Mouse (Mus musculus): Measurements from ENCODE around the gene Pik3cd.
"Not testable (repeated sequence)": the region's sequence is repeated elsewhere in the genome, so short reads cannot be mapped to it uniquely, and the experiment has no call there.

The Pik3cd gene

DNA sequence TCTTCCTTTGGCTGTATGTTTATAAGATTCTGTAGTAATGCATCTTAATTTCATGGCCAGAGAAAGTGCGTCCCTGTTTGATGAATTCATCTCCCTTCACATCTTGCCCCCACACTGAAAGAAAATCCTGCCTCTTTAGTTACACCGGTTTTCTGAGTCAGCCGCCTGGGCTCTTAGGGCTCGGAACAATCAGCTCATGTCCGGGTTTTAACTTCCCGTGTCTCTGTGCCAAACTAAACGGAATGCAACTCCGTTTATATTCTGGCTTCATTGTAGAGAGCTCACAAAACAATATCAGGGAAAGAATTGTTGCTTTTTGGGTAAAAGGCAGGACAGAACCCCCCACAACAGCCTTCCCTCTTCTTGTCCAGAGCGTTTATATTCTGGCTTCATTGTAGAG, 73.6 kb downstream of the Pik3cd start:
- in situ Hi-C loops (cut with MboI; ENCODE audit: low pct_unique_long_range_greater_than_20kb in 1 of 2, low sequenced_read_pairs in 2 of 2, unreplicated experiment in 1 of 2), result no loop called here

DNA sequence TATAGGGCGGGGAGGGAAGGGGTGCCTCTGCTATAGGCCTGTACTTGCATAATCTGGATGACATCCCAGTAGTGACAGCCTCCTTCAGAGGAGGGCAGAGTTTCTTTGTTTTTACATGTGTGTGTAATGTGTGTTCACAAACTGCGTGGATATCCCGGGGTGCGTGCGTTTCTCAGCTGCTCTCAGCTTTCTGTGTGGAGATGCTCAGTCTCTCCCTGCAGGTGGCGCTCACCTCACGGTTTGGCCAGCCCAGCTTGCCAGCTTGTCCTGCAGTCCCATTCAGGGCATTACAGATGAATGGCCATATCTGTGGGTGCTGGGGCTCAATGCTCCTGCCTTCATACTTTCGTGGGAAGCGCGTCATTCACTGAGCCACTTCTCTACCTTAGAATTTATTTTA, 74.0 kb downstream of the Pik3cd start:
- in situ Hi-C loops (cut with MboI; ENCODE audit: low pct_unique_long_range_greater_than_20kb in 1 of 2, low sequenced_read_pairs in 2 of 2, unreplicated experiment in 1 of 2), result no loop called here

DNA sequence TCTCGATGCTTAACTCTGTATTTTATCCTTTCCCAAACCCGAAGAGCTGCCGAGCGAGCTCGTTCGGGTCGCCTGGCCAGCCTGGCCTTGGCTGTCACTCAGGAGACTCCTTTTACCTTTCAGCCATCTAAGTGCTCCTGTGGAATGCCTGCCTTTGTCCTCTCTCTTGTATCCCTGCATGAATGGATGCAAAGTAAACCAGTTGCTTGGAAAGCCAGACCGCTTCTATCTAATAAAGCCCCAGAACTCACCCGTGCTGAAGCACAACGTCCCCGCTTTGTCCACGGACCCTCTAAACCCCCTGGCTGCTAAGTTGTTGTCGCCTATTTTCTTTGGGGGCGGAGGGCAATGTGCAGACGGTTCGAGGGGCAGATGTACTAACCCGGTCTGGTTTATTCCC, 75.6 kb downstream of the Pik3cd start:
- in situ Hi-C loops (cut with MboI; ENCODE audit: low pct_unique_long_range_greater_than_20kb in 1 of 2, low sequenced_read_pairs in 2 of 2, unreplicated experiment in 1 of 2), result no loop called here

DNA sequence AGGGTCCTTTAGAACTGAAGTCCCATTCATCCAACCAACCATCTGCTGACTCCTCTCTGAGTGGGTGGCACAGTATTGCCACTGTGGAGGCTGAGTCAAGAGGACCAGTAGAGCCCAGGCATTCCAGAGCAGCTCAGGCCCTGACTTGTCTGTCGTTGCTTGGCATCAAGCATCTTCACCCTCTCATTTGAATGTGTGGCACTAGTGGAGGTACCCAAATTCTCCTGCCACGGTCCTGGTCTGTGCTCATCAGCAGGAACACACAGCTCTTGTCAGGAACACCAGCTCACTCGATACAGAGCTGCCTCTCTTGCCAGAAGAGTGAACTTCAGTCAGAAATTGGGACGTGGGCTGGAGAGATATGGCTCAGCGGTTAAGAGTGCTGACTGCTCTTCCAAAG, 78.7 kb downstream of the Pik3cd start:
- in situ Hi-C loops (cut with MboI; ENCODE audit: low pct_unique_long_range_greater_than_20kb in 1 of 2, low sequenced_read_pairs in 2 of 2, unreplicated experiment in 1 of 2), result no loop called here

DNA sequence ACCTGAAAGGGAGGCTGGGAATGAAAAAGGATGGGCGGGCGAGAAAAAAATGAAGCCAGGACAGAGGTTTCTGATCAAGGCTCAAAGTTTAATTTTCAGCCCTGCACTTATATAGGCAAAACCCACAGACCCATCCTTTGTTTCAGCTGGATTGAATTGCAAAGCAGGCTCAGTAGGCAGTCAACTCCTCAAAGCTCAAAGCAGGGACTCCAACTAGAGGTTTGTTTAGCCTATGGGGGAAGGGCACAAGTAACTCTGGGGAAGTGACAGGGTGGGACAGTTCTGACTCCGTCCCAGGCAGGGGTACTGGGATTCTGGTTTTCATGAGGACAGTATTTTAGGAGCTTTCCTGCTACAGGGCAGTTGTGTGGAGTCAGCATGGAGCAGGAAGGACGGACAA, 81.1 kb downstream of the Pik3cd start:
- in situ Hi-C loops (cut with MboI; ENCODE audit: low pct_unique_long_range_greater_than_20kb in 1 of 2, low sequenced_read_pairs in 2 of 2, unreplicated experiment in 1 of 2), result no loop called here

DNA sequence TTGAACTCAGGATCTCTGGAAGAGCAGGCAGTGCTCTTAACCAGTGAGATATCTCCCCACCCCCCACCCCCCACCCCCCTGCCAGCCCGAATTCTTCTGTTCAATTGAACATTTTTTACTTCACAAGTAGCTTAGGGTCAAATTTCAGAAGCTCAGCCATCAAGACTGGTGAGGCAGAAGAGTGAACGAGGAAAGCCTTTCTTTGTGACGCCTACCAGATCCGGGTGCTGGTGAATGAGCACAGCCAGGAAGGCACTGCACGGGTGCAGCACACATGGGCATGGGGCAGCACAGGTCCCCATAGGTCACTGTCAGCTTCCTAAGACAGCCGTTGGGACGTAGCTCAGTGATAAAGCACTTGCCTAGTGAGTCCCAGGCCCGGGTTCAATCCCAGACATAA, 82.4 kb downstream of the Pik3cd start:
- in situ Hi-C loops (cut with MboI; ENCODE audit: low pct_unique_long_range_greater_than_20kb in 1 of 2, low sequenced_read_pairs in 2 of 2, unreplicated experiment in 1 of 2), result no loop called here

DNA sequence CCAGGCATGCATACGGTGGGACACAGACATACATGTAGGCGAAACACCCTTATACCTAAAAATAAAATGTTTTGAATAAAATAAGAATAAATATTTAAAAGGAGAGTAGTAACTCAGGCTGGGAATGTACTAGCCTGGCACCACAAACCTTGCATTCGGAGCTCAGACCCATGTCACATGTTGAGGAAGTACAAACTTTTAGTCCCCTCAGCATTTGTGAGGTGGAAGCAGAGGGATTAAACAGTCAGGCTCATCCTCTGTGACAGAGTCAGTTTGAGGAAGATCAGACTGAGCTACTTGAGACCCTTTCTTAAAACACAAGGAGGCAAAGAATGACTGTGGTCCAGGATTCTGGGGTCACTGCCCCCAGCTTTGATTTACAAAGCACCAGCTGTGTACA, 85.4 kb downstream of the Pik3cd start:
- in situ Hi-C loops (cut with MboI; ENCODE audit: low pct_unique_long_range_greater_than_20kb in 1 of 2, low sequenced_read_pairs in 2 of 2, unreplicated experiment in 1 of 2), result not testable (repeated sequence)

DNA sequence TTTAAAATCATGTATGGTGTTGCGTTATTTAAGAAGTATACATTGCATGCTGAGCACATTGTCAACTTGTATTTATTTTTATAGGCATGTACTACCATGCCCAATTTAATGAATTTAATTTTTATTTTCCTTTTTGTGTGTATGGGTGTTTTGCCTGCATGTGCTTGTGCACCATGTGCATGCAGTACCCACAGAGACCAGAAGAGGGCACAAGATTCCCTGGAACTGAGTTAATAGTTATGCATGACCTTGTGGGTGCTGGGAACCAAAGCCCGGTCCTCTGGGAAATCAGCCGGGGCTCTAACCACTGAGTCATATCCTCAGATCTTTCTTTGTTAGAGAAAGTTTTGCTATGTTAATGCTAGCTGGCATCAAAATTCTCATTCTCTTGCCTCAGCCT, 87.5 kb downstream of the Pik3cd start:
- in situ Hi-C loops (cut with MboI; ENCODE audit: low pct_unique_long_range_greater_than_20kb in 1 of 2, low sequenced_read_pairs in 2 of 2, unreplicated experiment in 1 of 2), result no loop called here

DNA sequence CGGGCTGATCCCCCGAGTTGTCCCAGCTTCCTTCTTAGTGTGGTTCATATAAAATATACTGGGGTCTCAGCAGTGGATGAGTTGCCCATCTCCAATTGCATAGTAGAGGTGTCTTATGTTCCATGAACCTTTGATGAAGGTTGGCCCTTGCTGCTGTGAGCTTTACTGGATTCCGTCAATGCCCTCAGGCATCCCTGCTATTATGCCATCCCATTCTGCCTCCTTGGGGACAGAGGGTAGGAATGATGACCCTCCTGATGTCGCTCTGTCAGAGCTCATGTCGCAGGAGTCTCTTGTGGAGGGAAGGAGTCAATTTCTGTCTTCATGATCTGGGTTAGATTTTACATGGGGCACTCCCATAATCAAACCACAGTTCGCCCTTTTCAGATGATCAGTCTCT, 88.9 kb downstream of the Pik3cd start:
- in situ Hi-C loops (cut with MboI; ENCODE audit: low pct_unique_long_range_greater_than_20kb in 1 of 2, low sequenced_read_pairs in 2 of 2, unreplicated experiment in 1 of 2), result not testable (repeated sequence)

DNA sequence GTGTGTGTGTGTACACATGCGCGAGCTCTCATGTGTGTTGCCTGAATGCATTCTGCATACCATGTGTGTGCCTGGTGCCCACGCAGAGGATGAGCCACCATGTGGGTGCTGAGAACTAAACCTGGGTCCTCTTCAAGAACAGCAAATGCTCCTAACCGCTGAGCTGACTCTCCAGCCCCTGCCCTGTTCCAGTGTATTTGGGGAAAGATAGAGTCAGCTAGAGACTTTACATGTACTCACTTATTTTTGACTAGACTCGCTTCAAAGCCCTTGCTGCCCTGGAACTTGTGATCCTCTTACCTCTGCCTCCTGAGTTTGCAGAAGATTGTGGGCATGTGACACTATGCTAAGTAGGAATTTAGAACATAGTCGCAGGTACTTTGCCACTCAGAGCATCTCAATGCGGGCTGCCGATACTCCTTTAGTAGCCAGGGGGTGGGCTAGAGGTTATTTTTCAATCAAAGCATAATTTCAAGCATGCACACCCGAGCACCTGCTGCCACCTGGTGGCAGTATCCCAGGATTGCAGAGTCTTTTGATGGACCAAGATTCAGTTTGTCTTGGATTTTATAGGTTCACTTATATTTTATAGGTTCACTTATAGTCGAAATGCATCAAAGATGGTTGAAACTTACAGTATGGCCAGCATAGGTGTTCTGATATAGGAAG, 90.9 kb downstream of the Pik3cd start:
- in situ Hi-C loops (cut with MboI; ENCODE audit: low pct_unique_long_range_greater_than_20kb in 1 of 2, low sequenced_read_pairs in 2 of 2, unreplicated experiment in 1 of 2), result no loop called here

DNA sequence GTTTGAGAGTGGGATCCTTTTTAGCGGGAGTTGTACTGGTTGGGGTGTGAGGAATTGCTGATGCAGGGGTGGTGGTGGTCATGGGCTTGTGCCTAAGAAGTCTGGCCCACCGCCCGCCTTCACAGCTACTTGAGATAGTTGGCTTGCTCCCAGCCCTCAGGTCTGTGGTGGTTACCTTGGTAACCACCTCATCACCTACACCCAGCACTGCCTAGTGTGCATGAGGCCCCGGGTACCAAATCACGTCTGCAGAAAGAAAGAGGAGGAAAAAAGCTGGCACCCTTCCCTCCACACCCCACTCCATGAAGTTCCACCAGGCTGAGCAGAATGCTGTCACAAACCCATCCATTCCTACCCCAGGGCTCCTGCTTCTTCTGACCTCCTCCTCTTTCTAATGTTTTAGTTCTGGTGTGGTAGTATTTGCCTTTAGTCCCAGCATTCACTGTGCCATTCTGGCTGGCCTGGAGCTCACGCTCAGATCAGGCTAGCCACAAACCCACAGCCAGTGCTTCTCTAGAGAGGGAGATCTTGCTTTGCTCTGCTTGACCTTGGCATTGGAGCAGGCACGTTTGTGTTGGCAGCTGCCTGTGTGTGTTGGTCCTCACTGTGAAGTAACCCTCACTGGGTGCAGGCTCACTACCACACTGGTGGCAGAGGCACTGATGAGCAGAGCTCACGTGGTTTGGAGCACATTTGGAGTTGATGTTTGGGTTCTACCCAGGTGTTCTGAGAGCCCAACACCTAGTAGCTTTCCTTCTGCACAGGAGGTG, 92.9 kb downstream of the Pik3cd start:
- in situ Hi-C loops (cut with MboI; ENCODE audit: low pct_unique_long_range_greater_than_20kb in 1 of 2, low sequenced_read_pairs in 2 of 2, unreplicated experiment in 1 of 2), result loop anchor here in 1 of 2 experiments (5.0 kb wide), 1 partner anchor 62 kb away; no protein-coding TSS in a partner anchor

DNA sequence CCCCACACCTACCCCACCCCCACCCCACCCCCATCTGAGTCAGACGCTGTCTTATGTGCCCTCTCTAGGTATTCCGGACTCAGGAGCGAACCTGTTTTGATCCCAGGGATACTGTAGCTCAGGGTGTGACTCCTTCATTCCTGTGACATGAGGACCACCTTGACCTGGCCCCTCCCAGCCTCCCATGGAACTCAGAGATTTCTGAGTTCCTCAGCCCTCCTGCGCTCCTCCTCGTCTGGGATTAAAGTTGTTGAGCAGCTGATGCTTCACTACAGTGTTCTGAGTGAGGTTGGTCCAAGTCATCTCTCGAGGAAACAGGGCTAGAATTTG, 94.1 kb downstream of the Pik3cd start:
- in situ Hi-C loops (cut with MboI; ENCODE audit: low pct_unique_long_range_greater_than_20kb in 1 of 2, low sequenced_read_pairs in 2 of 2, unreplicated experiment in 1 of 2), result loop anchor here in 1 of 2 experiments (5.0 kb wide), 1 partner anchor 61 kb away; no protein-coding TSS in a partner anchor

DNA sequence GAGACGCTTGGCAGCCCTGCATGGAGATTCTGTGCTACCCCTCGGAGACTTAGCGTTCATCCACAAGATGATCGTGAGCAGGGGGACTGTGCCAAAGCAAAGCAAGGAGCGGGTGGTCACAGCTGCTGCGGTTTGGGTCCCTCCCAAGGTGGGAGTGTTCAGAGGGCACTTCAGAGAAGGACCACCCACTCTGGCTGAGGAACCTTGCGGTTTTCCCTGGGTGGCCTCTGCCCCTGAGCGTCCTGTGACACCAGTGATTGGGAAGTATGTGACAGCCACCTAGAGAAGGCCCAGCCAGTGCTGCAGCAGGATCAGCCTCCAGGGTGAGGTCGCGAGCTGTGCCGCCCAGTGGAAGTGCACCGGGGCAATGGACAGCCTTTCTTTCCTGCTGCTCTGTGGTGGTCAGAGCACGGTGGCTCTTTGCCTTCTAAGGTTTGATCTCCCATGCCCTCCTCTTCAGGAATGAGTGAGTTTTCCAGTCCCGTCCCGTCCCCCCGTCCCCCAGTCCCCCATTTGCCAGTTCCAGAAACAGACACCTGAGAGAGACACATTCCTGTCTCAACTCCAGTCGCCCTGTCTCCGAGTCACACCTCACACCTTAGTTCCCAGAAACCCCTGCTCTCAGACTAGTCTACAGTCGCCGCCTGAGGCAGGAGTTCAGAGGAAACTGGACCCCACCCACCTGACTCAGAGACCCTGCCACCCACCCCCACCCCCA, 94.6 kb downstream of the Pik3cd start:
- in situ Hi-C loops (cut with MboI; ENCODE audit: low pct_unique_long_range_greater_than_20kb in 1 of 2, low sequenced_read_pairs in 2 of 2, unreplicated experiment in 1 of 2), result loop anchor here in 1 of 2 experiments (5.0 kb wide), 1 partner anchor 60 kb away; no protein-coding TSS in a partner anchor

DNA sequence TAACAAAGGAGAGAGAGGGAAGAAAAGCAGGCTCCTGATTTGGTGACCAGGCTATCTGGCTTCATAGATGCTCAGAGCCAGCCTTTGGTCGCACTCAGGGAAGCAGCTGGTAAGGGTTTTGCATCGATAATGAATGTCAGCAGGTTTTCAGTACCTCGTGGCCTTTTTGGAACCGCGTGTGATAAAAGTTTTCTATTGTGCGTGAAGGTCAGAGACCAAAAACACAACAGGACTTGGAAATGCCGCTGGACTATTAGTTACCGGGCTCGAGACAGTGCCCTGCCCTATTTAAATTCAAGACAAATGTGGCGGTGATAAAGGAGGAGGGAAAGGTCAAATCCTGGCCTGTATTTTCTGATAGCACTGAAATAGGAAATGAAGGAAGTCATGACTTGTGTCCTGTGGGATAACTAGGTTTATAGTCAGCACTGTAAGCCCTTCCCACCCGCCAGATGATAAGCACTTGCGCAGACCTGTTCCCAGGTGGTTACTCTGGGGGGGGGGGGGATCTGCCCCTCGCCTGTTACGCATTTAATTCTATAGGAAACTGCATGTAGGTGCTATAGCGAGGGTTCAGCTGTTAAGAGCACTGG, 95.5 kb downstream of the Pik3cd start:
- in situ Hi-C loops (cut with MboI; ENCODE audit: low pct_unique_long_range_greater_than_20kb in 1 of 2, low sequenced_read_pairs in 2 of 2, unreplicated experiment in 1 of 2), result loop anchor here in 1 of 2 experiments (5.0 kb wide), 1 partner anchor 60 kb away; no protein-coding TSS in a partner anchor

DNA sequence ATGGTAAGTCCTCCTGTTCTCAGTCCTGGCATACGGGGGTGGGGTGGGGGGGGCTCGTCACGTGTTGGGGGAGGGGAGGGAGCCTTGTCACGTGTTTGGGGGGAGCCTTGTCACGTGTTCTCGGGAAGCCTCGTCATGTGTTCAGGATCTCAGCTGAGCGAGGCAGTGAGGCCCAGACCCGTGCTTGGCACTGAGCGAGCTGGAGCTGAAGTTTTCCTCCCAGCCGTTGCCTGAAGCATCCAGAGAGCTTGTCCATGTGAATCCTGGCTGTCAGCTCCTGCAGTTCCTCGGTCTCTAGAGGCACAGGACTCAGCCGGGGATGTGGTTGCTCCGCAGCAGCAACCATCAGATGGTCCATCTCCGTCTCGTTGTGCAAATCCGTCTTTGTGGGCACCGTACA, 96.3 kb downstream of the Pik3cd start:
- in situ Hi-C loops (cut with MboI; ENCODE audit: low pct_unique_long_range_greater_than_20kb in 1 of 2, low sequenced_read_pairs in 2 of 2, unreplicated experiment in 1 of 2), result loop anchor here in 1 of 2 experiments (5.0 kb wide), 1 partner anchor 59 kb away; no protein-coding TSS in a partner anchor

DNA sequence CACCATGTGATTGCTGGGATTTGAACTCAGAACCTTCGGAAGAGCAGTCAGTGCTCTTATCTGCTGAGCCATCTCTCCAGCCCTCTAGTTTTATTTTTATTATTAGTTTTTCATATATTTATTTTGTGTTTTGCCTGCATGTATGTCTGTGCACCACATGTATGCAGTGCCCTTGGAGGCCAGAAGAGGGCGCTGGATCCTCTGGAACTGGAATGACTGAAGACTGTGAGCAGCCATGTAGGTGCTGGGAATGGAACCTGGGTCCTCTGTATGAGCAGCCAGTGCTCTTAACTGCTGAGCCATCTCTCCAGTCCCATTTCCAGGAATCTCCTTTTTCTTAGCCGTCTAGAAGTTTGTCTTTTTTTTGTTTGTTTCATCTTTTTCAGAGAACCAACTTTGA, 97.9 kb downstream of the Pik3cd start:
- in situ Hi-C loops (cut with MboI; ENCODE audit: low pct_unique_long_range_greater_than_20kb in 1 of 2, low sequenced_read_pairs in 2 of 2, unreplicated experiment in 1 of 2), result no loop called here

DNA sequence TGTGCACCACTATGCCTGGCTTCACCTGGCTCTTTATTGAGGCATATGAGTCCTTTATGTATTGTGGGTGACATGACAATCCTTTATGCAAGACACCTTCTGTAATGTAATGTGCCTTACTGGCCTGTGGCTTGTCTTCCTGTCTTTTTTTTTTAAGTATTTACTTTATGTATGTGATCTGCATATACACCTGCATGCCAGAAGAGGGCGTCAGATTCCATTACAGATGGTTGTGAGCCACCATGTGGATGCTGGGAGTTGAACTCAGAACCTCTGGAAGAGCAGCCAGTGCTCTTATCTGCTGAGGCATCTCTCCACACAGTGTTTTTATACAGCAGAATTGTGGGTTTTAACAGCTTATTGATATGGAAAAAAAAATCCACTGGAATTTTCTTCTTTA, 98.5 kb downstream of the Pik3cd start:
- in situ Hi-C loops (cut with MboI; ENCODE audit: low pct_unique_long_range_greater_than_20kb in 1 of 2, low sequenced_read_pairs in 2 of 2, unreplicated experiment in 1 of 2), result no loop called here

DNA sequence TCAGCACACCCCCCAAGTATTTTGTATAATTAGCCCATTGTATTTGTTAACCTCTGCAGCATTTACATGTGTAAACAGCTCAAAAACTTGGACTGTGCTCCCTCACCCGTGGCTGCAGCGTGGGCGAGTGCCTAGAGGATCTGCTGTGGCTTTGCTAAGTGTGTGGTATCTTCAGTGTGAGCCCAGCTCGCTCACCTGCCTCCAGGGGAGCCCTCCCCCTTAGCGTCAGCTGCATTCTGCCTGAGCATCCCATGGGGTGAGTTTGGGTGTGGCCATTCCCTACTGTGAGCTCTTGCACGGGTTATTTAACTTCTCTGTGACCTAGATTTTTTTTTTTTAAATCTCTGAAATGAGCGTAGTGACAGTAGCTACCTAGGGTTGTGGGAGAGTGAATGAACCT, 100.1 kb downstream of the Pik3cd start:
- in situ Hi-C loops (cut with MboI; ENCODE audit: low pct_unique_long_range_greater_than_20kb in 1 of 2, low sequenced_read_pairs in 2 of 2, unreplicated experiment in 1 of 2), result no loop called here

DNA sequence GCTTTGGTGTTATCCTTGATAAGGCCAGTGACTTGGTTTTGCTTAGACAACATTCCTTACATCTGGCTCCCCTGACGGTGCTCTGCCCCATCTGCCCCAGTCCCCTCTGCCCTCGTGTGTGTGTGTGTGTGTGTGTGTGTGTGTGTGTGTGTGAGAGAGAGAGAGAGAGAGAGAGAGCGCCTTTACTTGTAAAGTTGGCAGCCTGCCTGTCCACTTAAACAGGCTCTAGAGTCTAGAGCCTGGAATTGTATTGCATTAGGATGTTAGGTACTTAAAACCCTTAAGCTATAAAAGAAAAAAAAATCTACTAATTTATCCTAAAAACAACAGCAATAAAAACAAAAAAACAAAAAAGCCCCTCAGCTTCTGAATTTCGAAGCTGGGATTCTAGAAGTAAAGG, 100.9 kb downstream of the Pik3cd start:
- in situ Hi-C loops (cut with MboI; ENCODE audit: low pct_unique_long_range_greater_than_20kb in 1 of 2, low sequenced_read_pairs in 2 of 2, unreplicated experiment in 1 of 2), result no loop called here

All from mouse embryonic stem cell (cell line).